Mouse (Mus musculus): ENCODE results near the gene Nkx6-2. TPM values are rescaled to one million over a fixed set of nuclear protein-coding genes. Genes with fewer than 3 reads are reported as not detected.

The Nkx6-2 gene
- polyA plus RNA-seq (2014; fragmentation: Nextera tagmentation; extraction: Ambion mirVana): 0.12 and 0.15 TPM in 2 replicates

DNA sequence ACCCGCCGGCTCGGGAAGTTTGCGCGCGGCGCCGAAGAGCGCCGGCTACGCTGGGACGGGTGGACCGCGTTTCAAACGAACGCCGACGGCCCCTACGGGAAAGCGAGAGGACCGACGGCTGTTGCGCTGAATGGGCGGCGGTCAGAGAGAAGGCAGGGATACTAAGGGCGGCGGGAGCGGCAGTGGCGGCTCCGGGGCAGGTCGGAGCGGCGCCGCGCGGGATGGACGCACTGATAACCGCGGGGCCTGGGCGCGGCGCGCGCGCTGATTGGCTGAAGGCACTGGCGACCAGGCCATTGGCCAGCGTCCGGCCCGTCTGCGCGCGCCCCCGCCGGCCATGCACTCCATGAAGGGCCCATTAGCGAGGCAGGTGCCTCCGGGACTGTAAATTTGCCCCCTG lies at the start of gene Nkx6-2:
Gene Nkx6-2, minus strand, starts transcription at position 203 of the 400 bp plus-strand sequence.
- H3K27me3 ChIP-seq (ENCODE audit: control insufficient read depth, insufficient read depth, low read length): peaks cover 100% of the 10 kb centered on the region
- no peak for ATAC-seq (ENCODE audit: insufficient number of reproducible peaks, insufficient read depth, low FRiP score, low read depth)
- peak within 1 kb of the TSS; percentile 70 for H3K4me2 ChIP-seq (ENCODE audit: low read length)
- no peak within 1 kb of the TSS for H3K27ac ChIP-seq (replicated peaks in 1 of 2; ENCODE audit: control insufficient read depth in 1 of 2, insufficient read depth in 1 of 2, low read depth in 2 of 2, low read length in 2 of 2)
- H3K36me3 ChIP-seq (ENCODE audit: control insufficient read depth, insufficient read depth, low read length): peaks cover 23% of the 10 kb centered on the region
- H3K4me1 ChIP-seq (ENCODE audit: control insufficient read depth in 2 of 2, insufficient read depth in 2 of 2, low read length in 2 of 2): peaks cover 11 to 38% of the 10 kb centered on the region in 2 experiments; a peak in 3 of 4 replicates
- no peaks in the 10 kb centered on the region for H3K9me3 ChIP-seq (ENCODE audit: control insufficient read depth, low read length)
- peak within 1 kb of the TSS; percentile 33 to 42 for H3K4me3 ChIP-seq (ENCODE audit: control insufficient read depth in 1 of 2, insufficient read depth in 1 of 2, low read depth in 1 of 2, low read length in 2 of 2)
- H3K9ac ChIP-seq (ENCODE audit: low read length): 0 out of 2 replicates have a peak within 1 kb of the TSS, but pooled peaks have one; percentile 2
- WGBS: under 1% methylated on average over 56 of the region's 56 CpGs

DNA sequence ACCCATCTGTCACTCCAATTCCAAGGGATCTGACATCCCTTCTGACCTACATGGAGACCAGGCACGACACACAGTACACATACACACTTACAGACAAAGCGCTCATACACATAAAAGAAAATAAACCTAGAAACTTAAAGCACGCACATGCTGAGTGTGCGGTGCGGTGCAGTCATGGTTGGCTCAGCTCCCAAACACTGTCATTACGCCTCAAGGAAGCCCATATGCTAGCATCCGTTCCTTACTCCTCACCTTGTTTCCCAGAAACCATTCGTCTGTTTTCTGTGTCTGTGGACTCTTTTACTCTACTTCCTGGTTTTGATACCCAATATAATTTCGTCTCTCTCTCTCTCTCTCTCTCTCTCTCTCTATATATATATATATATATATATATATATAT lies 42.6 kb upstream of the Nkx6-2 start:
- Histone ChIP-seq H3K9ac (ENCODE audit: low read length) (no peak overlapping the region), H3K9me3 (ENCODE audit: control insufficient read depth, low read length) (no peaks in the 10 kb centered on the region), H3K4me2 (ENCODE audit: low read length) (no peak overlapping the region), H3K27me3 (ENCODE audit: control insufficient read depth, insufficient read depth, low read length) (no peaks in the 10 kb centered on the region), H3K4me3 (ENCODE audit: control insufficient read depth in 1 of 2, insufficient read depth in 1 of 2, low read depth in 1 of 2, low read length in 2 of 2) (no peak overlapping the region), H3K36me3 (ENCODE audit: control insufficient read depth, insufficient read depth, low read length) (no peaks in the 10 kb centered on the region), H3K4me1 (ENCODE audit: control insufficient read depth in 2 of 2, insufficient read depth in 2 of 2, low read length in 2 of 2) (no peaks in the 10 kb centered on the region), H3K27ac (replicated peaks in 1 of 2; ENCODE audit: control insufficient read depth in 1 of 2, insufficient read depth in 1 of 2, low read depth in 2 of 2, low read length in 2 of 2) (no peak overlapping the region)
- WGBS: 83% methylated on average over 9 of the region's 9 CpGs
- ATAC-seq (ENCODE audit: insufficient number of reproducible peaks, insufficient read depth, low FRiP score, low read depth): no peak

GRCm38 (mm10) chr7:139622568-139622967 lies 40.0 kb upstream of the Nkx6-2 start:
- ATAC-seq (ENCODE audit: insufficient number of reproducible peaks, insufficient read depth, low FRiP score, low read depth): no peak
- Histone ChIP-seq H3K9me3 (ENCODE audit: control insufficient read depth, low read length) (no peaks in the 10 kb centered on the region), H3K9ac (ENCODE audit: low read length) (no peak overlapping the region), H3K4me1 (ENCODE audit: control insufficient read depth in 2 of 2, insufficient read depth in 2 of 2, low read length in 2 of 2) (no peaks in the 10 kb centered on the region), H3K36me3 (ENCODE audit: control insufficient read depth, insufficient read depth, low read length) (no peaks in the 10 kb centered on the region), H3K4me2 (ENCODE audit: low read length) (no peak overlapping the region), H3K4me3 (ENCODE audit: control insufficient read depth in 1 of 2, insufficient read depth in 1 of 2, low read depth in 1 of 2, low read length in 2 of 2) (no peak overlapping the region), H3K27me3 (ENCODE audit: control insufficient read depth, insufficient read depth, low read length) (no peaks in the 10 kb centered on the region), H3K27ac (replicated peaks in 1 of 2; ENCODE audit: control insufficient read depth in 1 of 2, insufficient read depth in 1 of 2, low read depth in 2 of 2, low read length in 2 of 2) (no peak overlapping the region)
- 76% methylated on average over 13 of the region's 13 CpGs for WGBS

DNA sequence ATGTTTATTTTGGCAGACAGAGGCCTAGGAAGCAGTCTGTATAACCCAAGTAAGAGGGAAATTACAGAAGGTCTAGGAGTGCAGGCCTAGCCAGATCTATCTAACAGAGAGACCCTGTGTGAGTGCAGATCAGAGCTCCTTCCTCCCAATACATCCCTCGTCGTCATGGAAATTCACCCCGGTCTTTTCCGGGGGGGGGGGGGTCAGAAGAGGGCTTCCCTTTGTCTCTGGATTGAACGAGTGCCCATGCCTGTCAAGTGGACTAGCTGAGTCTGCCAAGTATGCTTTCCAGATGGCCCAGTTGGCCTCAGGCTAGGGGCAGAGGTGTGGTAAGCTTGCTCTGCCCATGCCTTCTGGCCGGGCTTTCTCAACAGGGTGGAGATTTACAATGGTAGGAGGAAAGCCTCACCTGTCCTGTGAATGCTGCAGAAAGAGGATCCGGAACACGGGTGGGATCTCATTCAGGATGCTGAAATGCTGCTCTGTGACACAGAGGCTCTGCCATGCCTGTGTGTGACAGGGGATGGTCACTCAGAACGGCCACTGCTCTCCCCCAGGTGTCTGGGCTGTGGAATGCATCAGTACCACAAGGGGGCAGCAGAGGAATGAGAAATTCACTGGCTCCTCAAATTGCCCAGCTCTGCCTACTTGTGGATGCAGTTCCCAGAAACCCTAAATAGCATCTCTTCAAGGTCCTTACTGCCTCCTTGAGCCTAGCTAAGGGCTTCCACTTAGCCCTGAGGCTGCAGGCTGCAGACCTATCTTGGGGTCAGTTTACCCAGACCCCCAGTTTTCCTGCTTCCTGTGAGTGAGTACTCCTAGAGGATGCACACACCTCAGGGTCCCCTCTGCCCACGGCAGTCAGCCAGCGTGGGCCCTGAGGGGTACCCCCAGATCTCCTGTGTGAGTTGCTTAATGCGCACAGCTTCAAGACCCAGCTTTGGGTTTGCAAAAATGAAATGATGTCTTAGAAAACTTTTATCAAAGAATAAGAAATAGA lies 33.5 kb upstream of the Nkx6-2 start:
- no peak for ATAC-seq (ENCODE audit: insufficient number of reproducible peaks, insufficient read depth, low FRiP score, low read depth)
- Histone ChIP-seq H3K4me1 (ENCODE audit: control insufficient read depth in 2 of 2, insufficient read depth in 2 of 2, low read length in 2 of 2) (no peaks in the 10 kb centered on the region), H3K27me3 (ENCODE audit: control insufficient read depth, insufficient read depth, low read length) (no peaks in the 10 kb centered on the region; the same call in 1 of the 2 replicates), H3K4me3 (ENCODE audit: control insufficient read depth in 1 of 2, insufficient read depth in 1 of 2, low read depth in 1 of 2, low read length in 2 of 2) (no peak overlapping the region), H3K9ac (ENCODE audit: low read length) (no peak overlapping the region), H3K9me3 (ENCODE audit: control insufficient read depth, low read length) (no peaks in the 10 kb centered on the region), H3K36me3 (ENCODE audit: control insufficient read depth, insufficient read depth, low read length) (no peaks in the 10 kb centered on the region), H3K27ac (replicated peaks in 1 of 2; ENCODE audit: control insufficient read depth in 1 of 2, insufficient read depth in 1 of 2, low read depth in 2 of 2, low read length in 2 of 2) (no peak overlapping the region), H3K4me2 (ENCODE audit: low read length) (no peak overlapping the region)
- WGBS: 57% methylated on average over 12 of the region's 12 CpGs

DNA sequence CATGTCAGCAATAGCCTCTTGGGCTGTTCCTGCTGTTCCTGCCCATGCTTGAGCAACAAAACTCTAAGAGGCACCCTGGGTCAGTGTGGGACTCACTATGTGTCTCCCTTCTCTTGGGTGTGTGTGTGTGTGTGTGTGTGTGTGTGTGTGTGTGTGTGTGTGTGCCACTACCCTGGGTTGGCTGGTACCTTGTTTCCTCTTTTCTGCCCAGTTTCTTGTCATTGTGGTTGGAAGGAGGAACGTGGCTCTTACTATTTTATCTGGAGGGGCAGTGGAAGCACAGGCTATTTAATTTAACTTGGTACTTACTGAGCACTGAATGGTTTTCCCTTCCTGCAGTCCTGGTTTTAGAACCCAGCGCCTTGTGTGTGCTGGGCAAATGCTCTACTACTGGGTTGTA lies 27.7 kb upstream of the Nkx6-2 start:
- ATAC-seq (ENCODE audit: insufficient number of reproducible peaks, insufficient read depth, low FRiP score, low read depth): no peak
- 77% methylated on average over 2 of the region's 2 CpGs for WGBS
- no peak overlapping the region for H3K9ac ChIP-seq (ENCODE audit: low read length)
- no peak overlapping the region for H3K4me3 ChIP-seq (ENCODE audit: control insufficient read depth in 1 of 2, insufficient read depth in 1 of 2, low read depth in 1 of 2, low read length in 2 of 2)
- no peaks in the 10 kb centered on the region for H3K4me1 ChIP-seq (ENCODE audit: control insufficient read depth in 2 of 2, insufficient read depth in 2 of 2, low read length in 2 of 2)
- H3K4me2 ChIP-seq (ENCODE audit: low read length): no peak overlapping the region
- no peaks in the 10 kb centered on the region for H3K9me3 ChIP-seq (ENCODE audit: control insufficient read depth, low read length)
- H3K27ac ChIP-seq (replicated peaks in 1 of 2; ENCODE audit: control insufficient read depth in 1 of 2, insufficient read depth in 1 of 2, low read depth in 2 of 2, low read length in 2 of 2): no peak overlapping the region
- H3K27me3 ChIP-seq (ENCODE audit: control insufficient read depth, insufficient read depth, low read length): no peaks in the 10 kb centered on the region; the same call in 1 of the 2 replicates
- H3K36me3 ChIP-seq (ENCODE audit: control insufficient read depth, insufficient read depth, low read length): no peaks in the 10 kb centered on the region

- ATAC-seq (ENCODE audit: insufficient number of reproducible peaks, insufficient read depth, low FRiP score, low read depth): no peak
- WGBS: 70% methylated on average over 6 of the region's 6 CpGs
- no peaks in the 10 kb centered on the region for H3K9me3 ChIP-seq (ENCODE audit: control insufficient read depth, low read length)
- H3K4me3 ChIP-seq (ENCODE audit: control insufficient read depth in 1 of 2, insufficient read depth in 1 of 2, low read depth in 1 of 2, low read length in 2 of 2): no peak overlapping the region
- no peak overlapping the region for H3K27ac ChIP-seq (replicated peaks in 1 of 2; ENCODE audit: control insufficient read depth in 1 of 2, insufficient read depth in 1 of 2, low read depth in 2 of 2, low read length in 2 of 2)
- no peak overlapping the region for H3K4me2 ChIP-seq (ENCODE audit: low read length)
- no peaks in the 10 kb centered on the region for H3K36me3 ChIP-seq (ENCODE audit: control insufficient read depth, insufficient read depth, low read length)
- H3K27me3 ChIP-seq (ENCODE audit: control insufficient read depth, insufficient read depth, low read length): peaks cover 12% of the 10 kb centered on the region
- H3K4me1 ChIP-seq (ENCODE audit: control insufficient read depth in 2 of 2, insufficient read depth in 2 of 2, low read length in 2 of 2): no peaks in the 10 kb centered on the region
- H3K9ac ChIP-seq (ENCODE audit: low read length): no peak overlapping the region
These were observed 13.3 kb upstream of the Nkx6-2 start for GRCm38 (mm10) chr7:139595862-139596261.

DNA sequence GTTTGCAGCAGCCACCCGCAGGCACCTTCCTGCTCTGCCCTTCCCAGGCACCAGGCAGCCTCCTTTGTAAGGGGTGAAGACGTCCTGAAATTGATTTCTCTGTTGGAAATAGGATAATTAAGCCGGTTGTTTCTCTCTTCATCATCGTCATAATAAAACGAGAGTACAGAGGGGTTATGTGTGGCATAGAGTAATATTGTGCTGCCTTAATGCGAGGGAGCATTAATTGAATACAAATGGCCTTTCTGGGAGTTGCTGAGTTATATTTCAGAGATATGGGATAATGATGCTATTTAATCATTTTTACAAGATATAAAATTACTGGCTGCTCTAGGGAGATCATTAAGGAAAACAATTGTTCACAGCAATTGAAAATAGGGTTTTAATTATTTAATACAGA lies 12.7 kb upstream of the Nkx6-2 start:
- 61% methylated on average over 6 of the region's 6 CpGs for WGBS
- H3K36me3 ChIP-seq (ENCODE audit: control insufficient read depth, insufficient read depth, low read length): no peaks in the 10 kb centered on the region
- H3K4me1 ChIP-seq (ENCODE audit: control insufficient read depth in 2 of 2, insufficient read depth in 2 of 2, low read length in 2 of 2): no peaks in the 10 kb centered on the region
- H3K27me3 ChIP-seq (ENCODE audit: control insufficient read depth, insufficient read depth, low read length): peaks cover 12% of the 10 kb centered on the region
- no peak for ATAC-seq (ENCODE audit: insufficient number of reproducible peaks, insufficient read depth, low FRiP score, low read depth)
- no peak overlapping the region for H3K4me2 ChIP-seq (ENCODE audit: low read length)
- H3K9me3 ChIP-seq (ENCODE audit: control insufficient read depth, low read length): no peaks in the 10 kb centered on the region
- H3K4me3 ChIP-seq (ENCODE audit: control insufficient read depth in 1 of 2, insufficient read depth in 1 of 2, low read depth in 1 of 2, low read length in 2 of 2): no peak overlapping the region
- H3K27ac ChIP-seq (replicated peaks in 1 of 2; ENCODE audit: control insufficient read depth in 1 of 2, insufficient read depth in 1 of 2, low read depth in 2 of 2, low read length in 2 of 2): no peak overlapping the region
- no peak overlapping the region for H3K9ac ChIP-seq (ENCODE audit: low read length)

All from heart, embryonic 14.5 days (tissue).